Mouse (Mus musculus) limb, embryonic 12.5 days (tissue): ENCODE measurements around the gene Wdr86. TPM values are rescaled to one million over a fixed set of nuclear protein-coding genes. Genes with fewer than 3 reads are reported as not detected.

ENCODE experiments used
- ATAC-seq: fragments of 200-750 bp; cut with Nextera tagmentation; 2 replicates; pipeline ENCODE4 v1.8.0; 2017; ENCODE audit warnings: low read depth, moderate TSS enrichment; ENCODE audit not compliant: insufficient number of reproducible peaks, insufficient read depth, low FRiP score, low TSS enrichment
- H3K27ac ChIP-seq: fragments of 300-500 bp; sonication (generic); 2 replicates; pipeline ENCODE4 v1.5.1; 2016; ENCODE audit warnings: mild to moderate bottlenecking, moderate library complexity
- H3K27me3 ChIP-seq: fragments of 300-500 bp; sonication (generic); 2 replicates; pipeline ENCODE4 v1.6.1; 2016; ENCODE audit warnings: mild to moderate bottlenecking, moderate library complexity
- H3K36me3 ChIP-seq: fragments of 300-500 bp; sonication (generic); 2 replicates; pipeline ENCODE4 v1.6.1; 2016; ENCODE audit warnings: mild to moderate bottlenecking, moderate library complexity
- H3K4me1 ChIP-seq: fragments of 300-500 bp; sonication (generic); replicated peaks from 2 replicates; pipeline ENCODE4 v1.6.1; 2016
- H3K4me2 ChIP-seq: fragments of 300-500 bp; sonication (generic); 2 replicates; pipeline ENCODE4 v1.6.1; 2016; ENCODE audit warnings: mild to moderate bottlenecking, moderate library complexity
- H3K4me3 ChIP-seq: fragments of 300-500 bp; sonication (generic); replicated peaks from 2 replicates; pipeline ENCODE4 v1.5.1; 2016; ENCODE audit warnings: mild to moderate bottlenecking
- H3K9ac ChIP-seq: fragments of 300-500 bp; sonication (generic); replicated peaks from 2 replicates; pipeline ENCODE4 v1.6.1; 2016; ENCODE audit warnings: mild to moderate bottlenecking, moderate library complexity
- H3K9me3 ChIP-seq: fragments of 300-500 bp; sonication (generic); 2 replicates; pipeline ENCODE4 v1.6.1; 2016; ENCODE audit warnings: mild to moderate bottlenecking, moderate library complexity
- WGBS: fragments of 180-500 bp; shearing (Covaris S2); methylation state at CpG from one replicate; pipeline ENCODE4 v1.1.7; 2016; 5-methylcytosine and 5-hydroxymethylcytosine counted together
- polyA plus RNA-seq: library from polyadenylated mRNA; unstranded; fragments of >200 nt; fragmentation: Nextera tagmentation; extraction: Ambion mirVana; gene quantifications from 2 replicates; pipeline ENCODE4 v1.2.1, GENCODE M21; 2016

Wdr86 gene
- polyA plus RNA-seq, 1 experiment from 2014 or later, result 40.3 TPM

- no peak overlapping the region for H3K4me3 ChIP-seq
- WGBS, result 39% methylated on average over 1 of the region's 1 CpGs
- H3K36me3 ChIP-seq, result no peaks in the 10 kb centered on the region
- no peak overlapping the region for H3K9ac ChIP-seq
- no peaks in the 10 kb centered on the region for H3K27me3 ChIP-seq
- no peak overlapping the region for H3K4me2 ChIP-seq
- no peak for ATAC-seq
- no peaks in the 10 kb centered on the region for H3K9me3 ChIP-seq
- peaks cover 2% of the 10 kb centered on the region for H3K4me1 ChIP-seq
- H3K27ac ChIP-seq, result no peak overlapping the region
Observed at GRCm38 (mm10) chr5:24681436-24681835, 49.1 kb downstream of the Wdr86 start.

- Histone ChIP-seq H3K36me3 (no peaks in the 10 kb centered on the region), H3K4me2 (no peak overlapping the region), H3K9ac (no peak overlapping the region), H3K27me3 (peaks cover 4% of the 10 kb centered on the region; the same call in 1 of the 2 replicates), H3K4me1 (no peaks in the 10 kb centered on the region), H3K27ac (no peak overlapping the region), H3K4me3 (no peak overlapping the region), H3K9me3 (no peaks in the 10 kb centered on the region)
- no peak; the same call in 1 of the 2 replicates for ATAC-seq
- WGBS, result 30% methylated on average over 4 of the region's 4 CpGs
Observed at GRCm38 (mm10) chr5:24674238-24674637, 56.3 kb downstream of the Wdr86 start.

Other genes with a start within 250 kb of the Wdr86 start
- 0.05 TPM in 1 of 2 replicates, not detected in the other for gene Gbx1, start 203.5 kb downstream of the Wdr86 start, polyA plus RNA-seq
- gene Asb10, start 189.7 kb downstream of the Wdr86 start, polyA plus RNA-seq, result 0.72 and 1.1 TPM in 2 replicates
- 0.06 and 0.19 TPM in 2 replicates for gene 4931409K22Rik, start 173.9 kb downstream of the Wdr86 start, polyA plus RNA-seq
- gene Abcf2, start 153.3 kb downstream of the Wdr86 start, polyA plus RNA-seq, result 131 and 134 TPM in 2 replicates
- 20.1 and 24.0 TPM in 2 replicates for gene Chpf2, start 144.0 kb downstream of the Wdr86 start, polyA plus RNA-seq
- 68.5 and 72.6 TPM in 2 replicates for gene Smarcd3, start 106.3 kb downstream of the Wdr86 start, polyA plus RNA-seq
- 28.3 and 29.4 TPM in 2 replicates for gene Nub1, start 45.2 kb downstream of the Wdr86 start, polyA plus RNA-seq
- gene Crygn, start 27.3 kb upstream of the Wdr86 start, polyA plus RNA-seq, result 1.6 TPM in 1 of 2 replicates, not detected in the other
- gene Rheb, start 111.9 kb upstream of the Wdr86 start, polyA plus RNA-seq, result 199 and 201 TPM in 2 replicates